Mouse (Mus musculus): ENCODE measurements at regions not wholly inside any gene's neighbourhood (a gene's known extent, or its start where the extent isn't known, plus 50 kb on each side); places are given as distances from the start of the nearest gene placed in this dataset.

- TF ChIP-seq CTCF (IDR thresholded peaks at IDR 0.05; ENCODE audit: insufficient read depth, low read depth, low read length) (no peak), POLR2A (IDR thresholded peaks at IDR 0.05; ENCODE audit: insufficient read depth, low read depth, low read length) (no peak)
Measured at GRCm38 (mm10) chr9:41475326-41475725, 313.8 kb upstream of the Ubash3b start.
